Mouse (Mus musculus) 3134 (cell line): Measurements from ENCODE around the gene B230219D22Rik.
A peak's percentile ranks its signal among the peaks of the same experiment; 100 is the strongest.

Experiments used
- DNase-seq: peaks from one replicate; pipeline ENCODE4 v3.0.0-alpha.2; 2011; ENCODE audit warnings: low spot score; ENCODE audit not compliant: insufficient read length; ENCODE audit errors: extremely low read depth

The B230219D22Rik gene

GRCm38 (mm10) chr13:55726598-55727119 is 33.7 kb downstream of the B230219D22Rik start:
- DNase-seq: no peak

DNA sequence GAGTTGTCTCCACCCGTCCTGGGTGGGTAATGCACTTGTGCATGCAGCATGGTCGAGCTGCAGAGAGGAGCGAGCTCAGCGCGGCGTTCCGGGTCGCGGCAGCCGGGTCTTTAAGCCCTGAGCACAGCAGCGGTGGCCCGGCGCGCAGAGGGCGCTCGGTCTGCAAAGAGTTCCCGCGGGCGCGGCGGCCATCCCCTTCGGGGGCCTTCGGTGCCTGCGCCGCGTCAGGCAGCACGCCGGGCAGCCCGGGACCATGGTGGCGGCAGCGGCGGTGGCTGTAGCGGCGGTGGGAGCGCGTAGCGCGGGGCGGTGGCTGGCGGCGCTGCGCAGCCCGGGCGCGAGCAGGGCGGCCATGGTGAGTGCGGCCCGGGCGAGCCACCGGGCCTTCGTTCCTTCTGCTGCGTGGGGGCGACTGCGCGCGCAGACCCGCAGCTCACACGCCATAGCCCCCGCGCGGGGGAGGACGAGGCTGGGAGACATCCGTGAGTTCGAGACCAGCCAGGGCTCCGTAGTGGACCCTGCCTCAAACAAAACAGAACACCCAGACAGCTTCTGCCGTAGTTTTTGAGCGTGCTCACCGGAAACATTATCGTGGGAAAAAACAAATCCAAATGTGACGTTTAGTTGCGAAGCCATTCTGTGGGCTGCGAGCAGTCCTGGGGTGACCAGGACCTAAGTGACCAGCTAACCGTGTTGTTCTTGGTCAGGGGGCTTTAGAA is 34.4 kb downstream of the B230219D22Rik start, which contains the start of gene Pcbd2:
TSS of gene Pcbd2 (plus strand) at position 249 of the 719 bp plus-strand sequence.
- DNase-seq: peak; percentile 87

DNA sequence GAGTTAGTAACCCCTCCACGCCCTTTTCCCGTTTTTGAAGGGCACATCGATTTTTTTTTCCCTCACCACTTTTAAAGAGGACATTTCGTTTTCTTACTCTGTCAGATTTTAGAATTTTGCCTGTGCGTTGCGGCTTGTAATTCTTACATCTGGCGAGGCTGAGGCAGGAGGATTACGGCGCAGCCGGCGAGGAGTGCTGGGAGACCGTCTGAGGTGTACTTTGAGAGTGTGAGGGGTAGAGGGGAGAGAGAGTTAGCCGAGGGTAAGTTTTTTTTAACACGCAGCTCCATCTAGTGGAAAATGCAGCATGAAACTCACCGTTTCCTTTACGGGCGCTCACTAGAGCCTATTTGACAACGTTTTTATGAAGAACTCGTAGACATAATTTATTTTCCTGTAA is 34.9 kb downstream of the B230219D22Rik start:
- DNase-seq: peak; percentile 62

- no peak for DNase-seq
Observed at GRCm38 (mm10) chr13:55730716-55731115, 37.8 kb downstream of the B230219D22Rik start.

GRCm38 (mm10) chr13:55732121-55732520 is 39.2 kb downstream of the B230219D22Rik start:
- no peak for DNase-seq

DNA sequence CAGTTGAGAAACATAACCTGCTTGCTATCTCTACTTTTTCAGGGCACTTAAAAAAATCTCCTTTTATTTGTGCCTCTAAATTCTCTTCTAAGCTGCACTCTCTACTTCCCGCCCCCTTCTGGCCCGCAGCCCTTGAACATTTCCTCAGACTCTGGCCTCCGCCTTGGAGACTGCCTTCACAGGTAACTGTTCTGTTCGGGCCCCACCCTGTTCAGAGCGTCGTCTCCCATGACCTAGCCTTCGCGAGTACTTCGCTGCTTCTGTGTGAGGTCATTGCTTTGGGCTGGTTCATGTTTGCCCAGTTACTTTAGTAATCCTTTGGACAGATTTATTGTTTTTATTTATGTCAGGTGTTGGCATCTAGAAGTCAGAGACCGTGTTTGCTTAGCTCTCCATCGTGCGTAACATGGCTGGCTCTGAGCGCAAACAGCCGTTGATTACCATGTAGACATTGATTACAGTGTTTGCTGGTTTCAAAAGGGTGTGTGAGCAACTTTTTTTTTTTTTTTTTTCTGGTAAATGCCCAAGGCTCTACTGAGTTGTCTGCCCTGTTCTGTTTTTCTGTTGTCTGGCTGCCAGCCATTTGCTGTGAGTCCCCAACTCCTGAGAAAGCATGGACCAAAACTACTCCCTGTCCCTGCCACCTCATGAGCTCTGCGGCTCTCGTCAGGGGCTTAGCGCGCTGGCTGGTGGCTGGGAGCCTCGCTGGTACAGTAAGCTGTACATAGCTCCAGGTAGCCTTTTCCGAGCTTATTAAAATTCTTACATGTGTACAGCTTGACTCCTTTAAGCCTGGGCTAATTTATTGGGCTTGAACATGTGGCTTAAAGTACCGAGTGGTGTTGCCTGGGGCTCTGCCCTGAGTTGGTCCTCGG is 40.9 kb downstream of the B230219D22Rik start:
- DNase-seq: no peak

DNA sequence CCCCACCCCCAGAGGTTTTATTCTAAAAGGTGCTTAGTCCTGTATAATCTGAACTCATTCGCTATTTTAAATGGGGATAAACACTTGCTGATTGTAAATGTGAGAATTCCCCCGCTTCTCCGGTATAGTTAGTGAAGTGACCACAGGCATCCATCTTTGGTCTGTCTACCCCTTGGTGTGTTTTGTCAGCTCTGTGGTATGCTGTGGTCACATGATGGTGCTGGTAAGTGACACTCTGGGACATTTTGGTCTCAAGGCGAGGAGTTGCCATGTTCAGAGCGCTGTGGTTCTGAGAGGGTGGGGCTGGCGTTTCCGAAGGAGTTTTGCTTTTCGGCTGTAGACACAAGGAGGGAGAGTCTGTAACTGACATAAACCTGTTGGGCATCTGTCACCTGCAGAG is 45.0 kb downstream of the B230219D22Rik start:
- peak; percentile 32 for DNase-seq

DNA sequence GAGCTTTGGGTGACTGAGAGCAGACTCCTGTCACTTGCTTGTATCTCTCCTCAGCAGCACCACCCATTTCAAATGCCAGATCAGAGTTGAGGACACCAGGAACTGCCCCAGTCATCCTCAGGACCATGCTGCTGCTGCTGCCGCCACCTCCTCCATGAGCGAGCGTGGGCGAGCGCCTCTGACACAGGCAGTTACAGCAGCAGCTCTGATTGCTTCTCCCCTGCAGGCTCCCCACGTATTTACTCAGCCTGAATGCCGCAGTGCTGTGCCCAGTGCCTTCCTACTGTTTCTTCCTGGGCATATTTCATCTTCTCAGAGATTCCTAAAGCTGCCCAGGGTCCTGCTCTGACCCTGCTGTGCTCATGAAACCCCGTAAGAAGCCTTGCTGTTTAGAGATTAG is 49.4 kb downstream of the B230219D22Rik start:
- no peak for DNase-seq
